Mouse (Mus musculus): ENCODE measurements at regions not wholly inside any gene's neighbourhood (a gene's known extent, or its start where the extent isn't known, plus 50 kb on each side); places are given as distances from the start of the nearest gene placed in this dataset.

- 95% methylated on average over 2 of the region's 2 CpGs for WGBS
- Histone ChIP-seq H3K4me1 (ENCODE audit: control insufficient read depth, insufficient read depth, insufficient read length, low read length) (no peaks in the 10 kb centered on the region), H3K36me3 (ENCODE audit: control insufficient read depth, insufficient read depth, low read length) (no peaks in the 10 kb centered on the region), H3K4me3 (ENCODE audit: low read depth, low read length) (no peak overlapping the region), H3K27ac (ENCODE audit: insufficient read depth, low read depth, low read length) (no peak overlapping the region), H3K27me3 (ENCODE audit: control insufficient read depth, insufficient read depth, low read length) (no peaks in the 10 kb centered on the region)
- TF ChIP-seq POLR2A (IDR thresholded peaks at IDR 0.05; ENCODE audit: low read depth, low read length) (no peak), CTCF (IDR thresholded peaks at IDR 0.05; ENCODE audit: extremely low read depth, insufficient read length, insufficient replicate concordance, low read depth, low read length) (no peak)
These were observed 182.1 kb downstream of the Ifng start for GRCm38 (mm10) chr10:118622916-118623315.

- WGBS: 80% methylated on average over 7 of the region's 7 CpGs
- H3K27ac ChIP-seq (ENCODE audit: insufficient read depth, low read depth, low read length): no peak overlapping the region
- H3K27me3 ChIP-seq (ENCODE audit: control insufficient read depth, insufficient read depth, low read length): no peaks in the 10 kb centered on the region
- TF ChIP-seq CTCF (IDR thresholded peaks at IDR 0.05; ENCODE audit: extremely low read depth, insufficient read length, insufficient replicate concordance, low read depth, low read length) (no peak), POLR2A (IDR thresholded peaks at IDR 0.05; ENCODE audit: low read depth, low read length) (no peak)
- no peaks in the 10 kb centered on the region for H3K4me1 ChIP-seq (ENCODE audit: control insufficient read depth, insufficient read depth, insufficient read length, low read length)
- no peaks in the 10 kb centered on the region for H3K36me3 ChIP-seq (ENCODE audit: control insufficient read depth, insufficient read depth, low read length)
- no peak overlapping the region for H3K4me3 ChIP-seq (ENCODE audit: low read depth, low read length)
These were observed 183.5 kb downstream of the Ifng start for GRCm38 (mm10) chr10:118624368-118624767.

GRCm38 (mm10) chr10:118628000-118628399, 187.2 kb downstream of the Ifng start:
- Histone ChIP-seq H3K27me3 (ENCODE audit: control insufficient read depth, insufficient read depth, low read length) (no peaks in the 10 kb centered on the region), H3K4me1 (ENCODE audit: control insufficient read depth, insufficient read depth, insufficient read length, low read length) (peaks cover 7% of the 10 kb centered on the region; the same call in 1 of the 2 replicates), H3K27ac (ENCODE audit: insufficient read depth, low read depth, low read length) (no peak overlapping the region), H3K4me3 (ENCODE audit: low read depth, low read length) (no peak overlapping the region), H3K36me3 (ENCODE audit: control insufficient read depth, insufficient read depth, low read length) (no peaks in the 10 kb centered on the region)
- TF ChIP-seq CTCF (IDR thresholded peaks at IDR 0.05; ENCODE audit: extremely low read depth, insufficient read length, insufficient replicate concordance, low read depth, low read length) (no peak), POLR2A (IDR thresholded peaks at IDR 0.05; ENCODE audit: low read depth, low read length) (no peak)
- 84% methylated on average over 6 of the region's 6 CpGs for WGBS

GRCm38 (mm10) chr10:118629360-118630040, 188.7 kb downstream of the Ifng start:
- peaks cover 12% of the 10 kb centered on the region; the same call in 1 of the 2 replicates for H3K4me1 ChIP-seq (ENCODE audit: control insufficient read depth, insufficient read depth, insufficient read length, low read length)
- no peaks in the 10 kb centered on the region for H3K27me3 ChIP-seq (ENCODE audit: control insufficient read depth, insufficient read depth, low read length)
- no peak overlapping the region for H3K27ac ChIP-seq (ENCODE audit: insufficient read depth, low read depth, low read length)
- WGBS: 67% methylated on average over 22 of the region's 22 CpGs
- TF ChIP-seq CTCF (IDR thresholded peaks at IDR 0.05; ENCODE audit: extremely low read depth, insufficient read length, insufficient replicate concordance, low read depth, low read length) (no peak), POLR2A (IDR thresholded peaks at IDR 0.05; ENCODE audit: low read depth, low read length) (no peak)
- H3K36me3 ChIP-seq (ENCODE audit: control insufficient read depth, insufficient read depth, low read length): no peaks in the 10 kb centered on the region
- H3K4me3 ChIP-seq (ENCODE audit: low read depth, low read length): no peak overlapping the region

- H3K27me3 ChIP-seq (ENCODE audit: control insufficient read depth, insufficient read depth, low read length): no peaks in the 10 kb centered on the region
- H3K27ac ChIP-seq (ENCODE audit: insufficient read depth, low read depth, low read length): no peak overlapping the region
- no peak overlapping the region for H3K4me3 ChIP-seq (ENCODE audit: low read depth, low read length)
- no peaks in the 10 kb centered on the region for H3K36me3 ChIP-seq (ENCODE audit: control insufficient read depth, insufficient read depth, low read length)
- 20% methylated on average over 1 of the region's 1 CpGs for WGBS
- TF ChIP-seq CTCF (IDR thresholded peaks at IDR 0.05; ENCODE audit: extremely low read depth, insufficient read length, insufficient replicate concordance, low read depth, low read length): no peak
- no peak for TF ChIP-seq POLR2A (IDR thresholded peaks at IDR 0.05; ENCODE audit: low read depth, low read length)
- H3K4me1 ChIP-seq (ENCODE audit: control insufficient read depth, insufficient read depth, insufficient read length, low read length): peaks cover 12% of the 10 kb centered on the region; the same call in 1 of the 2 replicates
These were observed 190.9 kb downstream of the Ifng start for GRCm38 (mm10) chr10:118631786-118632185.

- TF ChIP-seq CTCF (IDR thresholded peaks at IDR 0.05; ENCODE audit: extremely low read depth, insufficient read length, insufficient replicate concordance, low read depth, low read length): no peak
- TF ChIP-seq POLR2A (IDR thresholded peaks at IDR 0.05; ENCODE audit: low read depth, low read length): no peak
- Histone ChIP-seq H3K4me3 (ENCODE audit: low read depth, low read length) (no peak overlapping the region), H3K27me3 (ENCODE audit: control insufficient read depth, insufficient read depth, low read length) (no peaks in the 10 kb centered on the region), H3K36me3 (ENCODE audit: control insufficient read depth, insufficient read depth, low read length) (no peaks in the 10 kb centered on the region), H3K4me1 (ENCODE audit: control insufficient read depth, insufficient read depth, insufficient read length, low read length) (peaks cover 12% of the 10 kb centered on the region; the same call in 1 of the 2 replicates), H3K27ac (ENCODE audit: insufficient read depth, low read depth, low read length) (no peak overlapping the region)
- WGBS: 25% methylated on average over 5 of the region's 5 CpGs
These were observed 191.3 kb downstream of the Ifng start for GRCm38 (mm10) chr10:118632187-118632586.

GRCm38 (mm10) chr10:118633429-118633828, 192.6 kb downstream of the Ifng start:
- Histone ChIP-seq H3K27ac (ENCODE audit: insufficient read depth, low read depth, low read length) (no peak overlapping the region; the same call in 1 of the 2 replicates), H3K36me3 (ENCODE audit: control insufficient read depth, insufficient read depth, low read length) (no peaks in the 10 kb centered on the region), H3K4me1 (ENCODE audit: control insufficient read depth, insufficient read depth, insufficient read length, low read length) (peaks cover 12% of the 10 kb centered on the region; the same call in 1 of the 2 replicates), H3K4me3 (ENCODE audit: low read depth, low read length) (no peak overlapping the region), H3K27me3 (ENCODE audit: control insufficient read depth, insufficient read depth, low read length) (no peaks in the 10 kb centered on the region)
- WGBS: 10% methylated on average over 7 of the region's 7 CpGs
- TF ChIP-seq CTCF (IDR thresholded peaks at IDR 0.05; ENCODE audit: extremely low read depth, insufficient read length, insufficient replicate concordance, low read depth, low read length) (no peak), POLR2A (IDR thresholded peaks at IDR 0.05; ENCODE audit: low read depth, low read length) (no peak)
